Mouse (Mus musculus) MN1 (cell line): ENCODE data around the gene Prg3.
A peak's percentile ranks its signal among the peaks of the same experiment; 100 is the strongest.

ENCODE experiments used
- DNase-seq: peaks from one replicate; pipeline ENCODE4 v3.0.0-alpha.2; 2016; ENCODE audit warnings: low spot score

Prg3 gene

DNA sequence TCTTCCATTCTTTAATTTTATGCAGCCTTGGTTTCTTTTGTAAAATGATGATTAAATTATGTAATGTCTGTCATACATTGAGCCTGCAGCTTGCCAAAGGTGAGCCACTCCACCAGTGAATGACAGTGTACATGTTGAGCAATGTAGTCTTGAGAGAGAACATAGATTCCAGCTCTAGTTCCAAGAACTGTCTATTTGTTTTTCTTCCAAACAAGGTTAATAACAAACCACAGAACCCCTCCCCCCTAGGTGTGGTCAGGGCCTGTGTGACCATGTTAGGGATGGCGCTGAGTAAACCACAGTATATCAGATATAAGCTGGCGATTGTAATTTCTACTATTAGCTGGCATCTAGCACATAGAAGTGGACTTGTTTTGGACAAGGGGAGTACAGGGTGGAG, 8.4 kb downstream of the Prg3 start:
- DNase-seq = no peak

GRCm38 (mm10) chr2:84999486-85000181, 11.6 kb downstream of the Prg3 start:
- no peak for DNase-seq

- no peak for DNase-seq
Observed at GRCm38 (mm10) chr2:85001497-85001896, 13.5 kb downstream of the Prg3 start.

- DNase-seq = no peak
Observed at GRCm38 (mm10) chr2:85002575-85002974, 14.6 kb downstream of the Prg3 start.

GRCm38 (mm10) chr2:85004341-85004740, 16.3 kb downstream of the Prg3 start:
- DNase-seq = no peak

- no peak for DNase-seq
Observed at GRCm38 (mm10) chr2:85006600-85006999, 18.6 kb downstream of the Prg3 start.

DNA sequence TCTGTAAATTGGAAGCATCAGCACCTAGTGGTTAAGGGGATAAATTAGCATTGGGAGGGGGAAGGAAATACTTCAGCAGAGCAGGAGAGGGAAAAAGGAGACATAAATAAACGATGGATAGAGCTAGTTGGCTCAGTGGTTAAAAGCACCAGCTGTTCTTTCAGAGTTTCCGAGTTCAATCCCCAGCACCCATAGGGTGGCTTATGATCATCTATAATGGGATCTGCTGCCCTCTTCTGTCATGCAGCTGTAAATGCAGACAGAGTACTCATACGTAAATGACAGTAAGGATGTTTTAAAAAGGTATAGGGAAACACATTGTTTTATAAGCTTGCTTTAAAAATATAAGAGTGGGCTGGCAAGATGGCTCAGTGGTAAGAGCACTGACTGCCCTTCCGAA, 19.7 kb downstream of the Prg3 start:
- no peak for DNase-seq

- DNase-seq = no peak
Observed at GRCm38 (mm10) chr2:85009212-85009611, 21.2 kb downstream of the Prg3 start.

DNA sequence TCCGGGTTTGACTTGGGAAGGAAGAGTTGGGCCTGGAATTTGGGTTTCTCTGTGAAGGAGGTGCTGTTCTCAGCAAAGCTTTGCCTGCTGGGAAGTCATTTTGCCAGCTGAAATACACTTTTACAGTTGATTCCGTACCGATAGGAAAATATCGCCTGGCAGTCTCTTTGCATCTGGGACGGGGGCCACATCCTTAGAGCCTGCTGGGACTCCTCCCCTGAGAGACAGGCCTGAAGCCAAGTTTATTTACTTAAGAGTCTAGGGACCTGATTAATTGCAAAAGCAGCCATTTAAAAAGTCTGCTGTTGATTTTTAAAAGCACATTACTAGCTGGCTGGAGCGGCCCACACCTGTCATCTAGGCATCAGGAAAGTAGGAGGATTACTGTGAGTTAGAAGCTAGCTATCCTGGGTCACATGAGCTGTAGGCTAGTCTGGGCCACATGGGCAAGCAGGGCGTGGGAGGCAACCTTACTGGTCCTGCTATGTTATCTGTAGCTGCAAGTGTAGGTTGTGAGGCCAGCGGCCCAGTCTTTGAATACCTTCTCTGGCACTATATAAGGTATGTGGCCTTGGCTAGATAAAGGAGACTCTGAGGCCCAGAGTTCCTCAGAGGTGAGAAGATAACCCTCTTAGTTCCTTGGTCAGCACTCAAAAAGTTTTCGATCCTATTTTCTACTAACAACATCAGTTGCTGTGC, 24.0 kb downstream of the Prg3 start:
- peak; percentile 7 for DNase-seq

- no peak for DNase-seq
Observed at GRCm38 (mm10) chr2:85012679-85013078, 24.7 kb downstream of the Prg3 start.

- DNase-seq = no peak
Observed at GRCm38 (mm10) chr2:85013826-85014587, 26.0 kb downstream of the Prg3 start.

DNA sequence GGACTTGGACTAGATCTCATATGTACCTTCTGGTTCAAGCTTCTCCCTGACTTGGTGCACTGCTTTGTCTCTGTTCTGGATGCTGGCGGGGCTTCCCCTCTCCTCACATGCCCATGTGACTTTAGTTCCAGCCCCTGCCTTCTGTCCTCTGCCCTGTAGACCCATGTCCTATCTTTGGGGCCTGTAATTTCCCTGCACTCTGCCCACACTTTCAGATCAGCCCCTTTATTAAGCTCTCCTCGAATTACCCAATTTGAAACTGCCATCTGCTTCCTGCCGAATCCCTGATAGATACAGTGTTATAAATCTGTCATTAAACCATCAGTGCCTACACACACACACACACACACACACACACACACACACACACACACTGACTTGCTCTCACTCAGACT, 26.6 kb downstream of the Prg3 start:
- peak; percentile 25 for DNase-seq

- peak; percentile 40 for DNase-seq
Observed at GRCm38 (mm10) chr2:85022043-85022442, 34.0 kb downstream of the Prg3 start.

DNA sequence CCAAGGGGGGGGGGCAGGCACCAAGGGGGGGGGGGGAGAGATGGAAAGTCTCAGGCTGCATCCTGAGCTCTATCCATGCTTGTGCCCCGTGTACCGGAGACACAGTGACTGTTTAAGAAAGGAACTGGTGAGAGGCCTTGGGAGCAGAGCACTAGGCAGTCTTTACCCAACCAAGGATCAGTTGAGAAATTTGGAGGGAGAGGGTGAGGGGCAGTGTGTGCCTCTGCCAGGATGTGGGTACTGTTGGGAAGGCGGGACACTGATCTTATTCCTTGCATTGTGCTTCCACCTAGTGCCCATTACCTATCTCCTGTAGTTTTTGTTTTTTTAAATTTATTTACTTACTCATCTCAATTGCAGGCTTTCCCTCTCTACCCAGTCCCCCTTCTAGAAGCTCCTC, 38.2 kb downstream of the Prg3 start:
- DNase-seq = no peak

- no peak for DNase-seq
Observed at GRCm38 (mm10) chr2:85027281-85027680, 39.3 kb downstream of the Prg3 start.

DNA sequence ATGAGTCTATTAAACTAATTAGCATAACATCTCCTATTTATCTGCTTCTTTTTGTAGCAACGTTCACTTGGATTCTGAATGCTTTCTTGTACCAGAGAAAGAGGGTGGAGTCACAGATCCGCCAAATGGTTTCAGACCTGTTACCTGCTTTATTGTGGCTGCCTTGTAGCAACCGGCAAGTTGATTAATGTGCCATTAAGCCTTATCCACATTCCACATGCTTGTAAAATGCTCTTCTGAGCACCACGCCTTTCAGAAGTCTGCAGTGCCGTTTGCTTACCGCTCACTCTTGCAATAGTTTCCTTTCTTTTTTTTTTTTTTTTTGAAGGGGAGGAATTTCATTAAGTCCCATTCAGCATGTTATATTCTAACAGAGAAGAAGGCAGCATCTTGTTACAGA, 41.9 kb downstream of the Prg3 start:
- DNase-seq = no peak

DNA sequence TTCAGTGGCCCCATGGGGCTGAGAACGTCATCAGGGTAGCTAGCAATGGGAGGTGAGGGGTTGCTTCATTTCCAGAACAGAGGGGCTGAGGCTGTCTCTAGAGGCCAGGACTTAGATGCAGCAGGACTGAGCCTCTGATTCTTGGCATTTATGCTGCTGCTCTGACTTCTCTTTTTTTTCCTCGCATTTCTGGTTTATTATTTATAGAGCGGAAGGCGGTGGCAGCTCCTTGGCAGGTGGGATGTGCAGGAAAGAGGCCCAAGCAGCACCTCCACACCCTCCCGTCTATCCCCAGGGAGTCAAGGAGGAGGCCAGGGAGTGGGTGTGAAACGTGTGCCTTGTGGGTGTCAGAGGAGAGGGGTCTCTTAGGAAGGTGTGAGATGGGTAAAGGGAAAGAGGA, 43.0 kb downstream of the Prg3 start:
- no peak for DNase-seq

DNA sequence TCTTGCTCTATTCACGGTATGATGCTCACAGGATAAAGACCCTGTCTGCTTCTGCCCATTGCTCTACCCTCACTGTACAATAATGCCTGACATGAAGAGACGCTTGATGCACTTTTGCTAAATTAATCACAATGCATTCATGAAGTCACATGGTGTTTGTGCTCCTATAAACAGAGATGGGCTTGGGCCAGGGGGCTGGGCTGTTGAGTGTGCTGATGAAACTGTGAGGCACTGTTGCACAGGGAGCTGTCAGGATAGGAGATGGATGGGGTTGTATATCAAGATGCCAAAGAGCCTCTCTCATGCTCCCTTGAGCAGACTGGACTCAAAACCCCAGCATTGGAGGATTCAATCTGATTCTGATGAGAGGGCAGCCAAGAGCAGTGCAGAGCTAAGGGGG, 45.1 kb downstream of the Prg3 start:
- peak; percentile 39 for DNase-seq

DNA sequence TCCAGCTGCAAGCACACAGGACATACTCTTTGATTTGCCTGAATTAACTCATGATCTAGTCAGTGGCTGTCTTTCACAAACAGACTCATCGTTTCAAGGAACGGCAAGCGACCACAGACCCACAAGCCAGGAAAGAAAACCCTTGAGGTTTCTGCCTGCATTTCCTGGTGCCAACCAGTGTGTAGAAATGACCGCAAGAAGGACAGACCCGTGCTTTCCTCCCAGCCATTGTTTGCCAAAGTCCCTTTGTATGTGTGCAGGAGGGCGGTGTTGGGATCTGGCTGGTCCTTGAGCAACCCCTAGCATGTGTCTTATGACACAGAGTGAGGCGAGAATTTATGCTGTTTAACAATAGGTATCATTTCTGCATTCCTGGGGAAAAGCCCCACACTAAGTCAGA, 46.2 kb downstream of the Prg3 start:
- no peak for DNase-seq

GRCm38 (mm10) chr2:85036507-85037046, 48.6 kb downstream of the Prg3 start:
- no peak for DNase-seq

DNA sequence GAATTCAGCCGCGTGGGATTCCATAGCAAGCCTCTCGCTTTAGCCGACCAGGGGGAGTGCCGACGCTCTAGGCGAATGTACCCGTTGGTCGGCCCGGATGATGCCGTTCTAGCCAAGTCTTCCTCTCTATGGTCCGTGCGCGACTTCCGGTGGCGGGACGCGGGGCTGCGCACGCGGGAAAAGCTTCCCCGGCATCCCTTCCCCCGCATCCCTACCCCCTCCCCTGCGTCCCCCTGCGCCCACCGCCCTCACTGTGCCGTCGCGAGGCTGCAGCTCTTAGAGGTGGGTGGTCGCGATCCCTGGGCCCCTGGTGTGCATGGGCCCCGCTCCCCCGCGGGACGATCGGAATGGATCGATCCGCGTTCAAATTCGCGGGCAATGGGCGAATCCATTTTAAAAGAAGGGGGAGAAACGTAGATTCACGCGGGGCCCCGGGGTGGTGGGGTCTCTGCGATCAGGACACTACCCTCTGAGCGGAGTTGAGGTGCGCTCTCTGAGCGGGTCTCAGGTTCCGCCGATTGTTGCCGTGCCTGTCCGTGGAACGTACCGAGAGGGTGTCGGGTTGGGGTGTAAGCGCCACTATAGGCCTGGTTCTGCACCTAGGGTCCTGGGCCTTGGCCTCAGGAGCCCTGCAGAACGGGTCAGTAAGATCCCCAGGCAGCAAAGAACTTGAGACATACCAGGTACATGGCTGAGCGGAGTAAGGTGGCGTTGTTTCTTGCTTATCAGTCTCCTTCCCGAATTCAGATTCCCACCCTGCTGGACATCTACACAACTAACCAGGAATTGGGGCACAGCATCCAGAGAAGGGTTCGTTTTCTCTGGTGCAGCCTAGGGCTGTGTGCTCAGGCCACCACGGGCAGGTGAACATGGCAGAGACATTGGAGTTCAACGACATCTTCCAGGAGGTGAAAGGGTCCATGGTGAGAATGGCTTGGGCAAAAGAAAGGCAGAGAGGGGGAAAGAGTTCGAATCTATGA, 49.3 kb downstream of the Prg3 start, which contains the start of the genes Ssrp1 and P2rx3:
Gene Ssrp1 (plus strand): TSS at position 188 of the 980 bp plus-strand sequence.
Gene P2rx3 (minus strand): TSS at position 416 of the 980 bp plus-strand sequence.
- peak; percentile 95 for DNase-seq
